Mouse (Mus musculus) layer of hippocampus, adult 8-10 months (tissue): ENCODE results near the gene Kiss1r. TPM values are rescaled to one million over a fixed set of nuclear protein-coding genes. Genes with fewer than 3 reads are reported as not detected.

Source experiments
- DNase-seq, 2 experiments: peaks; one replicate each; pipeline ENCODE4 v3.0.0; 2022; ENCODE audit warnings: low spot score in 2 of 2
- total RNA-seq, 4 experiments: library from RNA; stranded (reverse); gene quantifications; 2 replicates each; pipeline ENCODE4 v1.2.4; 2022

Gene Kiss1r
- total RNA-seq, 4 experiments from 2014 or later, result 6.3 to 8.3 (median 7.6) TPM

- DNase-seq, result peak; percentile 88 to 98
Measured at GRCm38 (mm10) chr10:79924998-79925784, 8.4 kb downstream of the Kiss1r start.

GRCm38 (mm10) chr10:79925785-79926490 lies 9.2 kb downstream of the Kiss1r start:
- DNase-seq, result no peak

GRCm38 (mm10) chr10:79926491-79927323 lies 9.9 kb downstream of the Kiss1r start, which contains the start of gene Arid3a:
Gene Arid3a, plus strand, starts transcription at chr10:79927043.
- DNase-seq, result peak; percentile 77 to 80

- DNase-seq, result no peak
Measured at GRCm38 (mm10) chr10:79927324-79928029, 10.7 kb downstream of the Kiss1r start.

GRCm38 (mm10) chr10:79928030-79928694 lies 11.4 kb downstream of the Kiss1r start:
- no peak for DNase-seq

- DNase-seq, result no peak
Measured at GRCm38 (mm10) chr10:79928907-79929701, 12.3 kb downstream of the Kiss1r start.

- DNase-seq, result no peak
Measured at GRCm38 (mm10) chr10:79929967-79930825, 13.4 kb downstream of the Kiss1r start.

GRCm38 (mm10) chr10:79930826-79931186 lies 14.0 kb downstream of the Kiss1r start:
- DNase-seq, result no peak

GRCm38 (mm10) chr10:79931797-79932196 lies 15.0 kb downstream of the Kiss1r start:
- DNase-seq, result no peak

GRCm38 (mm10) chr10:79932736-79933135 lies 16.0 kb downstream of the Kiss1r start:
- DNase-seq, result no peak

GRCm38 (mm10) chr10:79933145-79933679 lies 16.4 kb downstream of the Kiss1r start:
- DNase-seq, result no peak

- DNase-seq, result no peak
Measured at GRCm38 (mm10) chr10:79933861-79934260, 17.1 kb downstream of the Kiss1r start.

GRCm38 (mm10) chr10:79934272-79934721 lies 17.5 kb downstream of the Kiss1r start:
- DNase-seq, result peak; percentile 65 to 66

GRCm38 (mm10) chr10:79934794-79935569 lies 18.2 kb downstream of the Kiss1r start:
- no peak for DNase-seq

GRCm38 (mm10) chr10:79936284-79936910 lies 19.6 kb downstream of the Kiss1r start:
- DNase-seq, result no peak

GRCm38 (mm10) chr10:79936911-79937441 lies 20.2 kb downstream of the Kiss1r start:
- DNase-seq, result no peak
